Mouse (Mus musculus): ENCODE measurements around the gene 4930513O06Rik.

DNA sequence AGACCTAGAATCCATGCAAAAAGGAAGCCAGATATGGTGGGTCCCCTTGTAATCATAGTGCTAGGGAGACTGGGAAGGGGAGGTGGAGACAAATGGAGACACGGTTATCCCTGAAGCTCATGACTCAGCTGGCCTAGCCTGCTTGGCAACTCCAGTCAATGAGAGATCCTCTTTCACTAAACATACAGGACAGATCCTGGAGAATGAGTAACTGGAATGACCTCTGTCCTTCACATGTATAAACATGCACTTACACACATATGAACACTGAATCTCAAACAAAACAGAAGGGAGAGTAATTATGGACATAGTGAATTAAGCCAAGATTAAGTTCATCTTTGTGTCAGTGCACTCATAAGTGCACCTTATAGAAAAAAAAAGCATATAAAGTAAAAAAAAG is 32.9 kb upstream of the 4930513O06Rik start:
- TF ChIP-seq CTCF (conservative IDR thresholded peaks at IDR 0.05; ENCODE audit: insufficient read depth, insufficient read length, low read depth, low read length) (no peak), POLR2A (IDR thresholded peaks at IDR 0.05; ENCODE audit: low read depth, low read length) (no peak)

Measured in kidney, adult 2 months (tissue).